Mouse (Mus musculus) thymus, postnatal 4 days (tissue): ENCODE results near the gene Rpl21.

Source experiments
- DNase-seq: peaks from one replicate; pipeline ENCODE4 v3.0.0; 2021

The Rpl21 gene

DNA sequence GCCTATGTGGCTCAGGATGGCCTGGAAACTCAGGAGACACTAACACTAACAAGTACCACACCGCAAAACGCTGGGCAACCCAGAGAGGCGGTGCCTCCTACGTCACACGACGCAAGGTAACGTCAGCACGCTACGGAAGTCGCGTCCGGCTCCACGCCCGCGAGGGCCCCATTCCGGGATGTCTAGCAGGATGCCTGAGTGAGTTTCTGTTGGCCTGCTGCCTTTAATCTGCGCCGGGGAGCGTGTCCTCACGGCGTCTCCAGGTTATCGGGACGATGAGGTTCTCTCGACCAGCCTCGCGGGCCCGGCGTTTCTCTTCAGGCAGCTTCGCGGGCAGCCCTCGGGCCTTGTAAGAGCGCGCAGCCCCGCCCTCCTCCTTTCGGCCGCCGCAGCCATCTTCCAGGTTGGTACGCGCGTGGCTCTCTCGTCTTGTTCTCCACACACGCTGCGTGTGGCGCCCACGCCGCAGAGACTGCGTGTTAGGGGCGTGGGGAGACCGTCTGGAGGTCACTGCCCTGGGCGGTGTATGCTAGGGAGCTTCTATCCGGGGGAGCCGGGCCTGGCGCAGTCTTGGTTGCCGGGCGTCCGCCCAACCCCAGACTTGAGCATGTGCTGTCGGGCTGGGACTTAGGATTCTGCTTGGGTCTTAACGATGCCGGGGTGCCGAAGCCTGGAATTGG, at the start of gene Rpl21:
Gene Rpl21, plus strand, starts transcription at position 122 of the 680 bp plus-strand sequence.
- peak; percentile 93 for DNase-seq

GRCm38 (mm10) chr5:146783300-146783699, 49.4 kb upstream of the Rpl21 start:
- no peak for DNase-seq

- DNase-seq = no peak
Observed at GRCm38 (mm10) chr5:146783891-146784290, 48.8 kb upstream of the Rpl21 start.

GRCm38 (mm10) chr5:146786123-146786522, 46.6 kb upstream of the Rpl21 start:
- no peak for DNase-seq

- no peak for DNase-seq
Observed at GRCm38 (mm10) chr5:146789413-146789812, 43.3 kb upstream of the Rpl21 start.

DNA sequence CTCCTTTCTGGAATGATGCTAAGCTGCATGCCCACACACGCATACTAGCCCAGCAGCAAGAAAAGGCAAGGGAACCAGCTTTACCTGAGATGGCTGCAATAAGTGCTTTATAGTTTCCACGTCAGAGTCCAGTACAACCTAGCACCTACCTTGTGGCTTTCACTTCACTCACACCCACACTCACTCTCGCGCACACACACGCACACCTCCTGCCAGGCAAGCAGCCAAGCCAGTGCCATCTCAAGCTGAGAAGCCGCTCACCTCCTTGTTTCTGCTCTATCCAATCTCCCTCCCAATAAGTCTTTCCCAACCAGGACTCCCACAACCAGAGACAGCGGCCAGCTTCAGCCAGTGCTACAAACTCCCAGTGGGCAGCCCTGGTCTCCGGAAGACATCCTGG, 41.7 kb upstream of the Rpl21 start:
- no peak for DNase-seq

GRCm38 (mm10) chr5:146792140-146792791, 40.4 kb upstream of the Rpl21 start:
- DNase-seq = no peak

DNA sequence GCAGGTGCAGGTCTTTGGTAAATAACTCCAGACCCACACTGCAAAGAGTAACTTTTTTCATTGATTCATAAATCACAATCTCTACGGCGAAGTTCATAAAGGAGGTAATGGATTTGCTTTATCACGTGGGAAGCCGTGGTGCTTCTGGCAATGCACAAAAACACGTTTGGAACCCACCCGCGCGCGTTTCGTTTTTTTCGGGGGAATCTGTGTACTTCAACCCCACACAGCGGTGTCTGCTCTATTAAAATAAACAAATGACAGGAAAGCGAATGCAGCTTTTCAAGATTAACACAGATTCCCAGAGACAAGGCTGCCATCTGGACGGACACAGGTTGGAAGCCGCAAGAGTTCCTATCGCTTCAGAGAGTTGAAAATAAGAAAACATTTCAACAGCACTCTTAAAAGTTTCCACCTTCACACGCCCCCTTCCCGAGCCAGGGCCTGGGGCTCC, 39.0 kb upstream of the Rpl21 start:
- peak; percentile 32 for DNase-seq

GRCm38 (mm10) chr5:146794084-146794852, 38.4 kb upstream of the Rpl21 start:
- no peak for DNase-seq

- DNase-seq = peak; percentile 99
Observed at GRCm38 (mm10) chr5:146794853-146795252, 37.8 kb upstream of the Rpl21 start, which contains the start of gene Usp12. TSS of gene Usp12 (minus strand) at chr5:146795006.

DNA sequence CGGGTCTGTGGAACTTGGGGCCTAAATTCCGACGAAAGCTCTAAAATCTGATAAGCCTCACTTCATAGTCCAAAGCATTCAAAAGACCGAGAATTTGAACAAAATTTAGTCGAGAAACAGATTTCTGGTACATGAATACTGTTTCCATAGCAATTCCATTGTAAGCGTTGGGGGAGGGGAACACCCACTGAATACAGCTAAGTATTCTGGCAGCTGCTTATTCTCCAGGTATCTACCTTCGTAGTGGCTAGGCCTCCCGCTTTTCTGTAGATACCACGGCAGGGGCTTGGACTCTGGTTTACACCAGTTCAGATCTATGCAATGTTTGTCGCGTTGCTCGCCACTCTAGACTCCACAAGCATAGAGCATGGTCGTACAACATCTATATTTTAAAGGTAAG, 37.0 kb upstream of the Rpl21 start:
- DNase-seq = no peak

DNA sequence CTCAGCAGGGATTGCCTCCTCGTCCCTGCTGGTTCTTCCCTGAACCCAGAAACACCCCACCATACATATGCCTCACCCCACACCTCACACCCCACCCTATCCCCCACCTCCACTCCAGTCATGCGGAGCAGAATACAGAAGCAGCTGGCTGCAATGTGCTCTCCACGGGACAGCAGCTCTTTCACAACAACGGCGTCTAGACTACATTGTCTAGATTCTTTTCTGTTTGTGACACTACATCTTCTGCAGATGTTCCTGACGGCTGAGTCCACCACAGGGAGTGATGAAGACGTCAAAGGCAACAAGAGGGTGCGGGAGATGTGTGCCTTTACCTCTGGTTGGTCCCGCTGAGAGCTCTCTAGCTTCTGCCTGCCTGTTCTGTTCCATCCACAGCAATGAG, 34.7 kb upstream of the Rpl21 start:
- peak; percentile 3 for DNase-seq

GRCm38 (mm10) chr5:146806004-146806430, 26.7 kb upstream of the Rpl21 start:
- DNase-seq = no peak

DNA sequence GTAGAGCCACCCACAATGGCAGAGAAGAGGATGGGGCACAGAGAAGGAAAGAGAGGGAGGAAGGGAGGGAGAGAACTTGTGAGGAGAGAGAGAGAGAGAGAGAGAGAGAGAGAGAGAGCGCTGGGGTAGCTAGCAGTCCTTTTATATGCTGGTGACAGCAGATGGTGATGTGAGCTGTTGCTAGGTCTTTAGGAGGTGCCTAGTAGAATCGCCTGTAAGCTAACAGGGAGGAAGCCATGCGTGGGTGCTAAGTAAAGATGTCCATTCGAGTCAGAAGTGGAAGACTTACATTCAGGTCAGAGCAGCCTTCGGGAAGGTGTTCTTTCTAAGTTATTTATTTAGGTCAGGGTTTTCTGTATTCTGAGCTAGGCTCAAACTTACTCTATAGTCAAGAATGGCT, 22.7 kb upstream of the Rpl21 start:
- DNase-seq = no peak

DNA sequence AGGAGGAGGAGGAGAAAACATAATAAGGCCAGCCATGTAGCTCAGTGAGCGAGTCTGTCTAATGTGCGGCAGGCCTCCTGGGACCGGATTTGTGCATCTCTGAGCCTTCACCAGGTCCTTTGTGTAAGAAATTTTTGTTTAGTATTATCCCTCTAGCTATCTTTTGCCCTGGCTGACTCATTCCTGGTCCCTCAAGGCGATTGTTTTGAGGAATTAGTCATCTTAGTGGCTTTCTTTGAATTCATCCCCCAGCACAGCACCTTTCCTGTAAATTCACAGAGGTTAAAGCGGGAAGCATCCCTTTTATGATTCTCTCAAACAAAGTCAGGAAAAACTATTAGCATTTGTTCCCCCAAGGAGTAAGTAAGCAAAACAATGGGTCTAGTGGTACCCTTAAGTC, 19.8 kb upstream of the Rpl21 start:
- DNase-seq = no peak

DNA sequence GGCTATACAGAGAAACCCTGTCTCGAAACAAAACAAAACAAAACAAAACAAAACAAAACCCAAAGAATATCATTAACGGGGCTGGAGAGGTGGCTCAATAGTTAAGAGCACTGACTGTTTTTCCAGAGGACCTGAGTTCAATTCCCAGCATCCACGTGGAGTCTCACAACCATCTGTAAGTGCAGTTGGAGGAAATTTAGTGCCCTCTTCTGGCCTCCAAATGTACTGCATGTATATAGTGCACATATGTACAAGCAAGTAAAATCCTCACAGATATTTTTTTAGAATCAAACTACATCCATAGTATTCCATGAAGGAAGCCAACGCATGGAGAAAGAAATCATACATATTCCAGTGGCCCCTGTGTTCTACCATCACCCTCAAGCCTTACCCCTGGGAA, 19.3 kb upstream of the Rpl21 start:
- no peak for DNase-seq

DNA sequence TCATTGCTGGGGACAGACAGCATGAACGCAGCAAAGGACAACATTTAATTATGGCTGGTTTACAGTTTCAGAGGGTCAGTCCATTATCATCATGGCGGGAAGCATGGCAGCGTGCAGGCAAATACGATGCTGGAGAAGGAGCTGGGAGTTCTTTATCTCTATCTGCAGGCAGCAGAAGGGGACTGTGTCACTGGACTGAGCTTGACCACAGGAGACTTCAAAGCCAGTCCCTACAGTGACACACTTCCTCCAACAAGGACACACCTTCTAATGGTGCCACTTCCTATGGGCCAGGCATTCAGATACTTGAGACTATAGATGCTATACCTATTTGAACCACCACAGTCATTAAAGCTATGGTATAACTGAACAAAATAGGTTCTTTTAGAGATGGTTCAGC, 17.3 kb upstream of the Rpl21 start:
- DNase-seq = no peak

- no peak for DNase-seq
Observed at GRCm38 (mm10) chr5:146817583-146817982, 15.1 kb upstream of the Rpl21 start.

DNA sequence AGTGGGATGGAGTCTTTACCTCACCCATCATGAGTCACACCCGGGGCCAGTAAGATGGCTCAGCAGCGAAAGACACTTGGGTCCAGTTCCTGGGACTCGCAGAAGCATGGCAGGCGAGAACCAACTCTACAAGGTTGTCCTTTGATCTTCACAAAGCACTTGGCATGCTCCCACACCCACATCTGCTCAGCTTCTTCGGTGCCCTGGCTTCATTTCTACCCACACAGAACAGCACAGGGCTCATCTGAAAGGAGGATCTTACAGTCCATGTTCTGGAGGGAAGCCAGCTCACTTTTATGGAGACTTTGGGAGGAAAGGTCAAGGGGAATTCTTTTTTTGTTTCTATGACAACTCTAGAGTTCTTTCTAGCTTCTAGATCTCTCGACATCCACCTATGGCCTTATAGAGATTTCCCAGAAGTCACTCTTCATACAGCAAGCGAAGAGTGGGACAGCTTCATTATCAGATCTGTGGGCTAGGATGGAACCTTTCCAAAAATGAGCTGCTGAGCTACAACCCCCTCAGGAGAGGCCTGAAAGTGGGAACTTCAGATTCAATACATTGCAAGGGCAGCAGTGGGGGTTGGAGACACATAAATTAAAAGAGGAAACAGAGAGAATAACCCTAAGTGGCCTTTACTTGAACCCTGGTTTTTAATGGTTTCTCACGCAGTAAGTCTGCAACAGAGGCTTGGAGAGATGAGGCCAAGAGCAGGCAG, 13.6 kb upstream of the Rpl21 start:
- DNase-seq = no peak

- DNase-seq = no peak
Observed at GRCm38 (mm10) chr5:146823005-146823404, 9.7 kb upstream of the Rpl21 start.

DNA sequence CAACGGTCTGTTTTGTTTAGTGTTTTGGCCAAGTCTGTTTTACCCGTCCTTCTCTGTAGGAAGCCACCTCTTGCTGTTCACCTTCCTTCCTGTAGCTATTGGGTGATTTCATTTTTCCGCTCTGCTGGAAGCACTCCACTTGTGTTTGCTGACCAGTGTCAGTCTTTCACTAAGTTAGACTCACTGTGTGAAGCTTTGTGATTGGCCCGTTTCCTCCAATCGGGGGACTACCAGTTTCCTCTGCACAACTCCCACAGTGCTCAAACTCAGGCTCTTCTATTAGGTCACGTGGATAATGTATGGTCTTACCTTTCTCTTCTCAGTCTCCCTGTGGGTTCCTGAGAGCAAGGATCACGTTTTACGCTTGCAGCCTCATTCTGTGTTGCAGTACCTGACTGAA, 3.2 kb upstream of the Rpl21 start:
- peak; percentile 28 for DNase-seq

GRCm38 (mm10) chr5:146832435-146832768, 288 bp upstream of the Rpl21 start:
- no peak for DNase-seq

- no peak for DNase-seq
Observed at GRCm38 (mm10) chr5:146833673-146834201, 1.0 kb downstream of the Rpl21 start.
